Mouse (Mus musculus): ENCODE measurements around the gene Med7. TPM values are rescaled to one million over a fixed set of nuclear protein-coding genes. Genes with fewer than 3 reads are reported as not detected.
A peak's percentile ranks its signal among the peaks of the same experiment; 100 is the strongest.

Gene Med7
- 99.3 and 112 TPM in 2 replicates for polyA plus RNA-seq (2014; fragmentation: Nextera tagmentation; extraction: Ambion mirVana)

DNA sequence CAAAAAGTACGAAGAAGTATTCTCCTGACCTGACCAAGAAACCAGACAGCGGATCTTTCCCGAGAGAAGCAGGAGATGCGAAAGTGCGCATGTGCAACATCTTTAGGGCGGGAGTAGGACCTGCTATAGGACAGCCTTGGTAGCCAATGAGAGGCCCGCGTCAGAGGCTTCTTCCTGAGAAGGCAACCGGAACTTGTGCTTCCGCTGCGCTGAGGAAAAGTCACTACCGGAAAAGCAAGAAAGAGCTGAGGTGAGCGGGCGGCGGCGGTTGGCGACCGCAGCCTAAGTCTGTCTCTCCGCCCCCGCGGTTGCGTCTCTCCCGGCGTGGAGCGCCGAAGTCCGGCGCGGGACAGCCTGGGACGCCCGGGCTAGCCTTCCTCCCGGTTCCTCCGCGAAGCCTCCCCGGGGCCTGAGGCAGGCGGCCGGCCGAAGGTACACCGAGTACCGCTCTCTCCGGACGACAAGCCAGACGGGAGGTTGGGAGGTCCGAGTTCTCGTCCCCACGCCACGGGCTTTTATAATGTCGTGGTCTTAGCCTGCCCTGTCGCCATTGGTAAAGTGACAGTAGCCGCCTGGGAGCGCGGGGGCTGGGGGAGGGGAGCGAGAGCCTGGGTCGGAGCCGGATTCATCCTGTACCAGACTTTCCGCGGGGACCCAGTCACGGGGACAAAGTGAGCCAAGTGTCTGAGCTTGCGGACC, at the start of gene Med7:
TSS of gene Med7 (plus strand) at position 166 of the 699 bp plus-strand sequence.
- no peaks in the 10 kb centered on the region for H3K4me1 ChIP-seq (replicated peaks; ENCODE audit: control insufficient read depth, insufficient read depth, low read length)
- peak within 1 kb of the TSS; percentile 75 for H3K4me2 ChIP-seq (ENCODE audit: low read depth, low read length, severe bottlenecking)
- no peaks in the 10 kb centered on the region for H3K27me3 ChIP-seq (ENCODE audit: control insufficient read depth, insufficient read depth, low read length)
- ATAC-seq (replicated peaks; ENCODE audit: low FRiP score) (peak; percentile 99), DNase-seq (ENCODE audit: low spot score) (peak; percentile 95)
- WGBS = under 1% methylated on average over 58 of the region's 59 CpGs
- H3K4me3 ChIP-seq (ENCODE audit: low read depth, low read length) = peak within 1 kb of the TSS; percentile 88
- H3K27ac ChIP-seq (ENCODE audit: low read depth, low read length) = peak within 1 kb of the TSS; percentile 77
- H3K9ac ChIP-seq (ENCODE audit: low read length) = peak within 1 kb of the TSS; percentile 93
- no peaks in the 10 kb centered on the region for H3K9me3 ChIP-seq (ENCODE audit: control insufficient read depth, low read length)
- no peaks in the 10 kb centered on the region for H3K36me3 ChIP-seq (ENCODE audit: control insufficient read depth, insufficient read depth, low read length)

GRCm38 (mm10) chr11:46387061-46387460, 49.7 kb upstream of the Med7 start:
- Histone ChIP-seq H3K9me3 (ENCODE audit: control insufficient read depth, low read length) (no peaks in the 10 kb centered on the region), H3K27me3 (ENCODE audit: control insufficient read depth, insufficient read depth, low read length) (no peaks in the 10 kb centered on the region), H3K4me1 (replicated peaks; ENCODE audit: control insufficient read depth, insufficient read depth, low read length) (no peaks in the 10 kb centered on the region), H3K9ac (ENCODE audit: low read length) (no peak overlapping the region), H3K4me2 (ENCODE audit: low read depth, low read length, severe bottlenecking) (no peak overlapping the region), H3K4me3 (ENCODE audit: low read depth, low read length) (no peak overlapping the region), H3K27ac (ENCODE audit: low read depth, low read length) (no peak overlapping the region), H3K36me3 (ENCODE audit: control insufficient read depth, insufficient read depth, low read length) (no peaks in the 10 kb centered on the region)
- WGBS = 94% methylated on average over 8 of the region's 8 CpGs
- no peak for ATAC-seq (replicated peaks; ENCODE audit: low FRiP score)
- no peak for DNase-seq (ENCODE audit: low spot score)

- Histone ChIP-seq H3K9me3 (ENCODE audit: control insufficient read depth, low read length) (no peaks in the 10 kb centered on the region), H3K36me3 (ENCODE audit: control insufficient read depth, insufficient read depth, low read length) (no peaks in the 10 kb centered on the region), H3K9ac (ENCODE audit: low read length) (no peak overlapping the region), H3K4me1 (replicated peaks; ENCODE audit: control insufficient read depth, insufficient read depth, low read length) (no peaks in the 10 kb centered on the region), H3K27me3 (ENCODE audit: control insufficient read depth, insufficient read depth, low read length) (no peaks in the 10 kb centered on the region), H3K4me3 (ENCODE audit: low read depth, low read length) (no peak overlapping the region), H3K4me2 (ENCODE audit: low read depth, low read length, severe bottlenecking) (no peak overlapping the region), H3K27ac (ENCODE audit: low read depth, low read length) (no peak overlapping the region)
- no peak for ATAC-seq (replicated peaks; ENCODE audit: low FRiP score)
- DNase-seq (ENCODE audit: low spot score) = no peak
- WGBS = 81% methylated on average over 6 of the region's 6 CpGs
These were observed 48.3 kb upstream of the Med7 start for GRCm38 (mm10) chr11:46388438-46388837.

GRCm38 (mm10) chr11:46389336-46390117, 47.2 kb upstream of the Med7 start, which contains the start of gene Itk:
Gene Itk (minus strand): TSS chr11:46389515.
- Histone ChIP-seq H3K4me3 (ENCODE audit: low read depth, low read length) (no peak within 1 kb of the TSS), H3K9me3 (ENCODE audit: control insufficient read depth, low read length) (no peaks in the 10 kb centered on the region), H3K9ac (ENCODE audit: low read length) (no peak within 1 kb of the TSS), H3K27me3 (ENCODE audit: control insufficient read depth, insufficient read depth, low read length) (no peaks in the 10 kb centered on the region), H3K4me1 (replicated peaks; ENCODE audit: control insufficient read depth, insufficient read depth, low read length) (no peaks in the 10 kb centered on the region), H3K4me2 (ENCODE audit: low read depth, low read length, severe bottlenecking) (no peak within 1 kb of the TSS), H3K36me3 (ENCODE audit: control insufficient read depth, insufficient read depth, low read length) (no peaks in the 10 kb centered on the region), H3K27ac (ENCODE audit: low read depth, low read length) (no peak within 1 kb of the TSS)
- no peak for DNase-seq (ENCODE audit: low spot score)
- no peak for ATAC-seq (replicated peaks; ENCODE audit: low FRiP score)
- 85% methylated on average over 13 of the region's 13 CpGs for WGBS

- no peak overlapping the region for H3K9ac ChIP-seq (ENCODE audit: low read length)
- H3K27me3 ChIP-seq (ENCODE audit: control insufficient read depth, insufficient read depth, low read length) = no peaks in the 10 kb centered on the region
- H3K9me3 ChIP-seq (ENCODE audit: control insufficient read depth, low read length) = no peaks in the 10 kb centered on the region
- ATAC-seq (replicated peaks; ENCODE audit: low FRiP score) = no peak
- no peaks in the 10 kb centered on the region for H3K4me1 ChIP-seq (replicated peaks; ENCODE audit: control insufficient read depth, insufficient read depth, low read length)
- no peaks in the 10 kb centered on the region for H3K36me3 ChIP-seq (ENCODE audit: control insufficient read depth, insufficient read depth, low read length)
- no peak overlapping the region for H3K4me3 ChIP-seq (ENCODE audit: low read depth, low read length)
- no peak overlapping the region for H3K4me2 ChIP-seq (ENCODE audit: low read depth, low read length, severe bottlenecking)
- H3K27ac ChIP-seq (ENCODE audit: low read depth, low read length) = no peak overlapping the region
- 42% methylated on average over 3 of the region's 3 CpGs for WGBS
- DNase-seq (ENCODE audit: low spot score) = no peak
These were observed 46.1 kb upstream of the Med7 start for GRCm38 (mm10) chr11:46390621-46391020.

- Histone ChIP-seq H3K4me1 (replicated peaks; ENCODE audit: control insufficient read depth, insufficient read depth, low read length) (no peaks in the 10 kb centered on the region), H3K27me3 (ENCODE audit: control insufficient read depth, insufficient read depth, low read length) (no peaks in the 10 kb centered on the region), H3K36me3 (ENCODE audit: control insufficient read depth, insufficient read depth, low read length) (no peaks in the 10 kb centered on the region), H3K9ac (ENCODE audit: low read length) (no peak overlapping the region), H3K27ac (ENCODE audit: low read depth, low read length) (no peak overlapping the region), H3K4me2 (ENCODE audit: low read depth, low read length, severe bottlenecking) (no peak overlapping the region), H3K4me3 (ENCODE audit: low read depth, low read length) (no peak overlapping the region), H3K9me3 (ENCODE audit: control insufficient read depth, low read length) (no peaks in the 10 kb centered on the region)
- DNase-seq (ENCODE audit: low spot score) (no peak), ATAC-seq (replicated peaks; ENCODE audit: low FRiP score) (no peak)
- WGBS = 85% methylated on average over 7 of the region's 7 CpGs
These were observed 43.8 kb upstream of the Med7 start for GRCm38 (mm10) chr11:46392890-46393289.

GRCm38 (mm10) chr11:46393413-46393812, 43.3 kb upstream of the Med7 start:
- Histone ChIP-seq H3K9me3 (ENCODE audit: control insufficient read depth, low read length) (no peaks in the 10 kb centered on the region), H3K4me1 (replicated peaks; ENCODE audit: control insufficient read depth, insufficient read depth, low read length) (no peaks in the 10 kb centered on the region), H3K36me3 (ENCODE audit: control insufficient read depth, insufficient read depth, low read length) (no peaks in the 10 kb centered on the region), H3K4me2 (ENCODE audit: low read depth, low read length, severe bottlenecking) (no peak overlapping the region), H3K9ac (ENCODE audit: low read length) (no peak overlapping the region), H3K4me3 (ENCODE audit: low read depth, low read length) (no peak overlapping the region), H3K27ac (ENCODE audit: low read depth, low read length) (no peak overlapping the region), H3K27me3 (ENCODE audit: control insufficient read depth, insufficient read depth, low read length) (no peaks in the 10 kb centered on the region)
- no peak for ATAC-seq (replicated peaks; ENCODE audit: low FRiP score)
- 89% methylated on average over 4 of the region's 4 CpGs for WGBS
- no peak for DNase-seq (ENCODE audit: low spot score)

DNA sequence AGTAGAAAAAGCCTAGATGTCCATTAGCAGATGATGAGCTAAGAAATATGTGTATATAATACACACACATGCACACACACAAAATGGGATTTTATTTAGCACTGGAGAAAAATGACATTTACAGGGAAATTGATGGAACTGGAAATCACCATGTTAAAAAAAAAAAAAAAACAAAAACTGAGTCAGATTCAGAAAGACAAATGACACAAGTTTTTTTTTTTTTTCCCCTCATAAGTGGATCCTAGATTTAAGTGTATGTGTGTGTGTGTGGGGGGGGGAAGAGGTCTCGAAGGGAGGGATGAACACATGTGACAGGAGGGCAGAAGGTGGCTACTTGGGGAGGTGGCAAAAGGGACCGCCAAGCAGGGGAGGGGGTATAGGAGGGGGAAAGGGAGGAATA, 41.6 kb upstream of the Med7 start:
- H3K4me1 ChIP-seq (replicated peaks; ENCODE audit: control insufficient read depth, insufficient read depth, low read length) = no peaks in the 10 kb centered on the region
- no peaks in the 10 kb centered on the region for H3K36me3 ChIP-seq (ENCODE audit: control insufficient read depth, insufficient read depth, low read length)
- ATAC-seq (replicated peaks; ENCODE audit: low FRiP score) = no peak
- H3K4me2 ChIP-seq (ENCODE audit: low read depth, low read length, severe bottlenecking) = no peak overlapping the region
- no peaks in the 10 kb centered on the region for H3K27me3 ChIP-seq (ENCODE audit: control insufficient read depth, insufficient read depth, low read length)
- H3K9me3 ChIP-seq (ENCODE audit: control insufficient read depth, low read length) = no peaks in the 10 kb centered on the region
- H3K9ac ChIP-seq (ENCODE audit: low read length) = no peak overlapping the region
- DNase-seq (ENCODE audit: low spot score) = no peak
- no peak overlapping the region for H3K27ac ChIP-seq (ENCODE audit: low read depth, low read length)
- H3K4me3 ChIP-seq (ENCODE audit: low read depth, low read length) = no peak overlapping the region
- WGBS = 89% methylated on average over 2 of the region's 2 CpGs
